Mouse (Mus musculus) ES-E14 (cell line): Measurements from ENCODE around the gene Gm17482. TPM values are rescaled to one million over a fixed set of nuclear protein-coding genes. Genes with fewer than 3 reads are reported as not detected.

ENCODE experiments used
- DNase-seq: peaks from one replicate; pipeline ENCODE4 v3.0.0-alpha.2; 2013; ENCODE audit warnings: low read depth, low spot score
- H3K27ac ChIP-seq: 2 replicates; pipeline ENCODE4 v1.5.1; 2012; ENCODE audit warnings: low read depth, mild to moderate bottlenecking, low read length, moderate library complexity, mixed read lengths; ENCODE audit not compliant: poor library complexity, insufficient read depth, severe bottlenecking
- H3K36me3 ChIP-seq: 2 replicates; pipeline ENCODE4 v1.6.1; 2012; ENCODE audit warnings: mild to moderate bottlenecking, low read length, moderate library complexity, mixed read lengths; ENCODE audit not compliant: control insufficient read depth, poor library complexity, insufficient read depth, severe bottlenecking
- H3K4me1 ChIP-seq, 2 experiments: fragments of 150-350 bp in 1 of 2; sonication (generic) in 1 of 2; 2 replicates each; pipeline ENCODE4 v1.6.1; 2012; ENCODE audit warnings: low read length in 2 of 2, mild to moderate bottlenecking in 1 of 2, mixed read lengths in 1 of 2; ENCODE audit not compliant: control insufficient read depth in 2 of 2, insufficient read depth in 2 of 2, poor library complexity in 1 of 2
- H3K4me3 ChIP-seq, 2 experiments: fragments of 150-350 bp in 1 of 2; sonication (generic) in 1 of 2; 2 replicates each; pipeline ENCODE4 v1.5.1; 2012; ENCODE audit warnings: low read length in 2 of 2, low read depth in 1 of 2, mild to moderate bottlenecking in 1 of 2, mixed read lengths in 1 of 2; ENCODE audit not compliant: insufficient read depth in 1 of 2, poor library complexity in 1 of 2, severe bottlenecking in 1 of 2
- H3K9ac ChIP-seq: 2 replicates; pipeline ENCODE4 v1.6.1; 2012; ENCODE audit warnings: low read depth, mild to moderate bottlenecking, low read length, mixed read lengths; ENCODE audit not compliant: poor library complexity, insufficient read depth, severe bottlenecking
- H3K9me3 ChIP-seq: fragments of 150-350 bp; sonication (generic); 2 replicates; pipeline ENCODE4 v1.6.1; 2012; ENCODE audit warnings: low read depth, mild to moderate bottlenecking, low read length; ENCODE audit not compliant: control insufficient read depth, insufficient read depth
- CHD2 ChIP-seq: IDR thresholded peaks from 2 replicates; pipeline ENCODE4 v1.6.1; 2014; ENCODE audit warnings: mild to moderate bottlenecking, low read depth, low read length, inconsistent platforms
- HCFC1 ChIP-seq: IDR thresholded peaks from 2 replicates; pipeline ENCODE4 v1.6.1; 2012; ENCODE audit warnings: low read length, inconsistent platforms, borderline replicate concordance; ENCODE audit not compliant: insufficient read depth
- MAFK ChIP-seq: IDR thresholded peaks from 2 replicates; pipeline ENCODE4 v1.6.1; 2014; ENCODE audit warnings: mild to moderate bottlenecking, low read depth, low read length, inconsistent platforms; ENCODE audit not compliant: insufficient read depth
- ZC3H11A ChIP-seq: IDR thresholded peaks from 2 replicates; pipeline ENCODE4 v1.6.1; 2012; ENCODE audit warnings: low read depth, mild to moderate bottlenecking, inconsistent platforms, low read length, borderline replicate concordance
- ZNF384 ChIP-seq: IDR thresholded peaks from 2 replicates; pipeline ENCODE4 v1.6.1; 2012; ENCODE audit warnings: low read depth, low read length, inconsistent platforms
- in situ Hi-C, 2 experiments: fragments of 600-800 bp; cut with MboI; formaldehyde crosslinking; loops; one replicate each; pipeline ENCODE4 v1.15.1; 2025; ENCODE audit warnings: low sequenced_read_pairs in 2 of 2, inconsistent platforms in 1 of 2; ENCODE audit not compliant: unreplicated experiment in 2 of 2
- total RNA-seq: library from RNA; depleted of rRNA; stranded (reverse); fragments of 300-350 nt; gene quantifications from 2 replicates; pipeline ENCODE4 v1.2.3, GENCODE M21; 2012

Gm17482 gene
- total RNA-seq, 1 experiment: not detected

DNA sequence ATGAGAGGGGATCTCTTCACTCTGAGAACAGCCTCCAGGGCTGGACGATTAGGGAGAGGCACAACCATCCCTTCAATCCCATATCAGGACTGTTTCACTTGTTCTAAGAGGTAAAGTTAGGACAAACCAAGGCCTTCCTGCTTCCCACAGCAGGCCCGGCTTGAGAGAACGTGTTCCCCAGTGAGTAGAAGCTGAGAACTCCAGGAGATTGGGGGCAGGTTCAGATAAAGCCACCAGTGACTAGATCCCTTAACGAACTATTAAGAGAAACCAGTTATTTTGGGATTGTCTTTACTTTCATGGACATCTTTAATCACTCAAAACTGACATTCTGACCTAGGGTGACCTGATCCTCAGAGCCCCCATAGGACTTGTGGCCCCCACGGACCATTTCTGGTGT, 42.4 kb downstream of the Gm17482 start:
- no peak overlapping the region for H3K27ac ChIP-seq
- TF ChIP-seq ZNF384 (no peak), MAFK (no peak), ZC3H11A (no peak), CHD2 (no peak), HCFC1 (no peak)
- H3K36me3 ChIP-seq: no peaks in the 10 kb centered on the region
- H3K4me1 ChIP-seq: no peaks in the 10 kb centered on the region
- no peak overlapping the region for H3K9ac ChIP-seq
- in situ Hi-C loops: no loop called here
- H3K9me3 ChIP-seq: no peaks in the 10 kb centered on the region
- no peak overlapping the region for H3K4me3 ChIP-seq
- DNase-seq: no peak

DNA sequence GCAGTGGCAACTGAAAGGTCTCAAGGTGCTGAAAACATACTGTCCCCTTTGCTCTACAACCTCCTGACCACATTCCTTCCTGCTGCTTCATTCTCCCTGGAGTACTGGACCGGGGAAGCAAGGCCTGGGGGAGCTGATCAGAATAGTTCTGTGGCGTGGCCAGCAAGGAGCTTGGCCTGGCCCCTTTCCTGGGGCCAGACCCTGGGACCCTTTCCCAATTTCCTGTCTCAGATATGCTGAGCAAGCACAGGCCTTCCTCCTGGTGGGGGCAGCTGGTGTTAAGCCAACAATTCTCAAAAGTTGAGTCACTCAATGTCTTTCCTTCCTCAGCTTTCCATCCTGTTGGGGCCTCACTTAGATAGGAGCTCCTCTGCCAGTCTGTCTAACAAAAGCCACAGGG, 42.9 kb downstream of the Gm17482 start:
- Histone ChIP-seq H3K9ac (no peak overlapping the region), H3K9me3 (no peaks in the 10 kb centered on the region), H3K36me3 (no peaks in the 10 kb centered on the region), H3K4me1 (no peaks in the 10 kb centered on the region), H3K4me3 (no peak overlapping the region), H3K27ac (no peak overlapping the region)
- TF ChIP-seq CHD2 (no peak), ZNF384 (no peak), HCFC1 (no peak), MAFK (no peak), ZC3H11A (no peak)
- in situ Hi-C loops: no loop called here
- DNase-seq: no peak

DNA sequence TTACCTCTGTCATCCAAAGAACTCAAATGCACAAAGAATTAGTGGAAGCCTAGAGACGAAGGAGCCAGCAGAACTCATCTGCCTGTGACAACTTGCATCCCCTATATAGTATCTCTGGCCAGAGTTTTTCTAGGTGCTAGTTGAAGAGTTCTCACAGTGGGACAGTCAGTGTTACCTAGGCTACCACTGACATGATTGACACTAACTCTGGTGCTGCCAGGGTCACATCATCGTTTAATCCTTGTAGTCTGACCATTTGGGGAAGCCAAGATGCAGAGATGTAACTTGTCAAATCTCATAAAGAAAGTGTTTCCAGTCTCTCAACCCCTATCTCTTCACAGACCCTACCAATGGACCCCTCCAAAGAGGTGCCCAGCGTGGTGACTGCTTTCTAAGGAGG, 44.2 kb downstream of the Gm17482 start:
- no peaks in the 10 kb centered on the region for H3K36me3 ChIP-seq
- H3K27ac ChIP-seq: no peak overlapping the region
- in situ Hi-C loops: no loop called here
- DNase-seq: no peak
- no peak for TF ChIP-seq ZC3H11A
- no peak for TF ChIP-seq HCFC1
- no peak for TF ChIP-seq CHD2
- no peak for TF ChIP-seq MAFK
- TF ChIP-seq ZNF384: no peak
- no peak overlapping the region for H3K4me3 ChIP-seq
- no peak overlapping the region for H3K9ac ChIP-seq
- no peaks in the 10 kb centered on the region for H3K9me3 ChIP-seq
- no peaks in the 10 kb centered on the region for H3K4me1 ChIP-seq

DNA sequence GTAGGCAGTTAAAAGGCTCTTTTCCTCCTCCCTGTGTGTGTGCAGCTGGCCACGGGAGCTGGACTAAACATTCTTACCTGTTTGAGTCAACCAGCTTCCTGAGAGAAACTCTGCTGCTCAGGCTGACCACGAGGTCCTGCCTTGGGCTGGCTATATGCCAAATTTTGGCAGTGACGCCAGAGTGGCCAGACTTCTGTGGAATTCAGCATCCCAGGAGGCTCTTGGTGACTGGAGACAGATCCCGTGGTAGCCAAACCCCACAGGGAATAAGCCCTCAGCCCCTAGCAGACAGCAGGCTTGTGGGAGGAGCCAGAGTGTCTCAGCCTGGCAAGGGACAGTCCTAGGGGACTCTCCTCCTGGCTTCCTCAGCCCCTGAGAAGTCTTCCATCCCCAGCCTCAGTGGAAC, 44.7 kb downstream of the Gm17482 start:
- no peaks in the 10 kb centered on the region for H3K4me1 ChIP-seq
- TF ChIP-seq ZC3H11A (no peak), ZNF384 (no peak), CHD2 (no peak), HCFC1 (no peak), MAFK (no peak)
- no peak overlapping the region for H3K9ac ChIP-seq
- H3K36me3 ChIP-seq: no peaks in the 10 kb centered on the region
- H3K27ac ChIP-seq: no peak overlapping the region
- in situ Hi-C loops: no loop called here
- no peak overlapping the region for H3K4me3 ChIP-seq
- no peaks in the 10 kb centered on the region for H3K9me3 ChIP-seq
- DNase-seq: no peak

DNA sequence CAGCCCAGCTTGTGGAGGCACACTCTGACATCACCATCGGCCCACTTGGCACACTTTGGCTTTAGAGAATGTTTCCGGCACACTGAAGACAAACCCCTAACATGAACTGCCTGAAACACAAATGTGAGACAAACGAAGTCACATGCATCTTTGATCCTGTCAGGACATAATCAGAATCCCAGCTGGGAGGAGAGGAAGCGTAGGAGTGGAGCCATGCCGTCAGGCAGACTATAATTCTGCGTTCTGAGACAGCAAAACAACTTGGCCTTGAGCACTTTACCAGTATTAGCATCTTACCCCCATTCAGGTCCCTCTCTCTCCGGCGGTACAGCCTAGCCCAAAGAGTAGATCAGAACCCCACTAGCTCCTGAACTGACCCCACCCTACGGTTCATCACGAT, 46.2 kb downstream of the Gm17482 start:
- no peak overlapping the region for H3K27ac ChIP-seq
- no peak overlapping the region for H3K9ac ChIP-seq
- H3K36me3 ChIP-seq: no peaks in the 10 kb centered on the region
- no peaks in the 10 kb centered on the region for H3K9me3 ChIP-seq
- H3K4me1 ChIP-seq: 0 out of 4 replicates have a peak, but pooled peaks cover 0 to 2% of the 10 kb centered on the region in 2 experiments
- in situ Hi-C loops: no loop called here
- no peak overlapping the region for H3K4me3 ChIP-seq
- no peak for TF ChIP-seq MAFK
- no peak for TF ChIP-seq CHD2
- no peak for TF ChIP-seq ZC3H11A
- TF ChIP-seq HCFC1: no peak
- no peak for TF ChIP-seq ZNF384
- DNase-seq: no peak
